Mouse (Mus musculus) cortical plate, adult 2 months (tissue): ENCODE results near the gene Ibtk. TPM values are rescaled to one million over a fixed set of nuclear protein-coding genes. Genes with fewer than 3 reads are reported as not detected.
A peak's percentile ranks its signal among the peaks of the same experiment; 100 is the strongest.

ENCODE experiments used
- H3K27ac ChIP-seq: fragments of 200-500 bp; 2 replicates; pipeline ENCODE4 v1.5.1; 2012; ENCODE audit warnings: low read length, control low read depth, inconsistent platforms; ENCODE audit not compliant: insufficient read depth
- H3K4me1 ChIP-seq: fragments of 200-500 bp; 2 replicates; pipeline ENCODE4 v1.6.1; 2011; ENCODE audit warnings: low read length; ENCODE audit not compliant: control insufficient read depth, insufficient read depth
- H3K4me3 ChIP-seq: fragments of 200-500 bp; 2 replicates; pipeline ENCODE4 v1.5.1; 2011; ENCODE audit warnings: mild to moderate bottlenecking, low read length, control low read depth; ENCODE audit not compliant: insufficient read depth
- CTCF ChIP-seq: fragments of 200-500 bp; IDR thresholded peaks from 2 replicates; pipeline ENCODE4 v1.5.1; 2011; ENCODE audit warnings: mild to moderate bottlenecking, control low read depth, low read length; ENCODE audit not compliant: insufficient read depth; ENCODE audit errors: extremely low read depth
- POLR2A ChIP-seq: fragments of 200-500 bp; IDR thresholded peaks from 2 replicates; pipeline ENCODE4 v1.6.1; 2011; ENCODE audit warnings: mild to moderate bottlenecking, low read length, control low read depth; ENCODE audit not compliant: insufficient read depth; ENCODE audit errors: extremely low read depth
- polyA plus RNA-seq: library from polyadenylated mRNA; depleted of rRNA; stranded (reverse); fragments of >200 nt; gene quantifications from 2 replicates; pipeline ENCODE4 v1.2.3, GENCODE M21; 2012

The Ibtk gene
- polyA plus RNA-seq, 1 experiment = 10.0 TPM

GRCm38 (mm10) chr9:85762476-85762875, 13.3 kb upstream of the Ibtk start:
- Histone ChIP-seq H3K27ac (no peak overlapping the region), H3K4me1 (no peaks in the 10 kb centered on the region), H3K4me3 (no peak overlapping the region)
- no peak for TF ChIP-seq CTCF
- no peak for TF ChIP-seq POLR2A

GRCm38 (mm10) chr9:85750797-85751196, 1.7 kb upstream of the Ibtk start:
- H3K4me1 ChIP-seq = peaks cover 2% of the 10 kb centered on the region; the same call in 1 of the 2 replicates
- no peak for TF ChIP-seq POLR2A
- no peak for TF ChIP-seq CTCF
- H3K27ac ChIP-seq = no peak overlapping the region
- no peak overlapping the region for H3K4me3 ChIP-seq

GRCm38 (mm10) chr9:85749922-85750509, 882 bp upstream of the Ibtk start:
- TF ChIP-seq POLR2A = no peak
- TF ChIP-seq CTCF = no peak
- Histone ChIP-seq H3K4me1 (peaks cover 3% of the 10 kb centered on the region; the same call in 1 of the 2 replicates), H3K27ac (peak overlapping the region; percentile 69), H3K4me3 (peak overlapping the region; percentile 82)

GRCm38 (mm10) chr9:85748204-85749141, 661 bp downstream of the Ibtk start:
- peak; percentile 27; the same call in 1 of the 2 replicates for TF ChIP-seq POLR2A
- no peak for TF ChIP-seq CTCF
- H3K4me3 ChIP-seq = peak overlapping the region; percentile 82
- peaks cover 3% of the 10 kb centered on the region; the same call in 1 of the 2 replicates for H3K4me1 ChIP-seq
- H3K27ac ChIP-seq = peak overlapping the region; percentile 77

GRCm38 (mm10) chr9:85745566-85745965, 3.6 kb downstream of the Ibtk start:
- Histone ChIP-seq H3K27ac (no peak overlapping the region), H3K4me3 (no peak overlapping the region), H3K4me1 (peaks cover 3% of the 10 kb centered on the region; the same call in 1 of the 2 replicates)
- TF ChIP-seq POLR2A = no peak
- no peak for TF ChIP-seq CTCF

GRCm38 (mm10) chr9:85743358-85743757, 5.8 kb downstream of the Ibtk start:
- TF ChIP-seq CTCF (no peak), POLR2A (no peak)
- peaks cover 1% of the 10 kb centered on the region; the same call in 1 of the 2 replicates for H3K4me1 ChIP-seq
- H3K27ac ChIP-seq = no peak overlapping the region
- no peak overlapping the region for H3K4me3 ChIP-seq

GRCm38 (mm10) chr9:85742107-85742506, 7.0 kb downstream of the Ibtk start:
- TF ChIP-seq CTCF = no peak
- TF ChIP-seq POLR2A = no peak
- Histone ChIP-seq H3K4me1 (peaks cover 1% of the 10 kb centered on the region; the same call in 1 of the 2 replicates), H3K4me3 (no peak overlapping the region), H3K27ac (no peak overlapping the region)

- H3K27ac ChIP-seq = no peak overlapping the region
These were observed 9.9 kb downstream of the Ibtk start for GRCm38 (mm10) chr9:85739279-85739678.

GRCm38 (mm10) chr9:85734821-85735220, 14.3 kb downstream of the Ibtk start:
- no peak overlapping the region for H3K27ac ChIP-seq
- no peaks in the 10 kb centered on the region; the same call in 1 of the 2 replicates for H3K4me1 ChIP-seq
- no peak for TF ChIP-seq CTCF
- TF ChIP-seq POLR2A = no peak
- no peak overlapping the region for H3K4me3 ChIP-seq

More at GRCm38 (mm10) chr9:85739279-85739678, 9.9 kb downstream of the Ibtk start:
- Histone ChIP-seq H3K4me1 (no peaks in the 10 kb centered on the region; the same call in 1 of the 2 replicates), H3K4me3 (no peak overlapping the region)
- TF ChIP-seq POLR2A (no peak), CTCF (no peak)

- Histone ChIP-seq H3K27ac (no peak overlapping the region), H3K4me1 (no peaks in the 10 kb centered on the region), H3K4me3 (no peak overlapping the region)
- TF ChIP-seq POLR2A = no peak
- TF ChIP-seq CTCF = no peak
These were observed 25.1 kb downstream of the Ibtk start for GRCm38 (mm10) chr9:85724078-85724477.
